ENCODE assay signal across 9 mouse cellular contexts in genomic region chr19:38566752-38567151, GRCm38 (mm10).
DNase-seq lines count a peak whose midpoint lies in the region; ATAC-seq and TF ChIP-seq lines count a peak whose summit lies in the region.
"Had no signal": no experiment of that assay in that cellular context is flagged by ENCODE, and none has a peak within 500 bp of the region (broad histone marks: within the 10 kb centered on the region; RNA-seq: fewer than 3 reads in every experiment).

No protein-coding gene starts in this region.

- H3K36me3 ChIP-seq in embryonic facial prominence, embryonic 10.5 days (replicated peaks) = no peaks in the 10 kb centered on the region
- no peaks in the 10 kb centered on the region for H3K36me3 ChIP-seq in hindbrain, embryonic 13.5 days
- no peaks in the 10 kb centered on the region for H3K36me3 ChIP-seq in neural tube, embryonic 15.5 days

- H3K9ac ChIP-seq in hindbrain, embryonic 13.5 days = peak overlapping the region; percentile 43; the same call in 1 of the 2 replicates
- H3K9ac ChIP-seq in neural tube, embryonic 15.5 days (replicated peaks) = no peak overlapping the region

- peak overlapping the region; percentile 22 for H3K4me2 ChIP-seq in hindbrain, embryonic 13.5 days
- H3K4me2 ChIP-seq in neural tube, embryonic 15.5 days = peak overlapping the region; percentile 47

- H3K9me3 ChIP-seq in embryonic facial prominence, embryonic 10.5 days = no peaks in the 10 kb centered on the region
- H3K9me3 ChIP-seq in hindbrain, embryonic 13.5 days = no peaks in the 10 kb centered on the region
- no peaks in the 10 kb centered on the region for H3K9me3 ChIP-seq in neural tube, embryonic 15.5 days (replicated peaks)

- H3K4me3 ChIP-seq in left cerebral cortex, adult 2 months = no peak overlapping the region
- H3K4me3 ChIP-seq in embryonic facial prominence, embryonic 10.5 days = no peak overlapping the region
- H3K4me3 ChIP-seq in hindbrain, embryonic 13.5 days = no peak overlapping the region
- no peak overlapping the region for H3K4me3 ChIP-seq in neural tube, embryonic 15.5 days (replicated peaks)

- intact Hi-C loops in left cerebral cortex, adult 2 months (cut with DNase I) = loop anchor here (1.0 to 5.0 kb wide), 3 partner anchors 76 to 209 kb away; no protein-coding TSS in a partner anchor

- no peaks in the 10 kb centered on the region for H3K27me3 ChIP-seq in embryonic facial prominence, embryonic 10.5 days (replicated peaks; ENCODE audit: low read depth, poor library complexity, severe bottlenecking)
- H3K27me3 ChIP-seq in hindbrain, embryonic 13.5 days = no peaks in the 10 kb centered on the region
- no peaks in the 10 kb centered on the region for H3K27me3 ChIP-seq in neural tube, embryonic 15.5 days (replicated peaks)

- no peak for DNase-seq in left cerebral cortex, adult 2 months (ENCODE audit: extremely low spot score in 1 of 2, low spot score in 2 of 2)
- DNase-seq in left cerebral cortex, adult 8-10 months (ENCODE audit: low spot score in 2 of 2) = no peak
- peak; percentile 15 for DNase-seq in embryonic facial prominence, embryonic 10.5 days (ENCODE audit: low spot score)
- no peak for DNase-seq in gastrocnemius, adult 8-10 months (ENCODE audit: low spot score in 2 of 2)
- no peak for DNase-seq in spleen, postnatal 10 days (ENCODE audit: low spot score in 2 of 2)

- peak; percentile 81 for ATAC-seq in hindbrain, embryonic 13.5 days (ENCODE audit: low FRiP score)
- ATAC-seq in neural tube, embryonic 15.5 days (ENCODE audit: low FRiP score) = peak; percentile 77
- ATAC-seq in inflammation-experienced regulatory T-cells, adult 6 months = no peak

- peaks cover 19% of the 10 kb centered on the region for H3K4me1 ChIP-seq in embryonic facial prominence, embryonic 10.5 days
- H3K4me1 ChIP-seq in hindbrain, embryonic 13.5 days (replicated peaks) = peaks cover 19% of the 10 kb centered on the region
- peaks cover 18% of the 10 kb centered on the region for H3K4me1 ChIP-seq in neural tube, embryonic 15.5 days

- H3K27ac ChIP-seq in left cerebral cortex, adult 2 months = no peak overlapping the region
- H3K27ac ChIP-seq in embryonic facial prominence, embryonic 10.5 days (replicated peaks) = peak overlapping the region; percentile 30; the same call in 1 of the 2 replicates
- H3K27ac ChIP-seq in hindbrain, embryonic 13.5 days = peak overlapping the region; percentile 14; the same call in 1 of the 2 replicates
- H3K27ac ChIP-seq in neural tube, embryonic 15.5 days (replicated peaks) = peak overlapping the region; percentile 45; the same call in 1 of the 2 replicates
- H3K27ac ChIP-seq: macrophage had no signal

- TF ChIP-seq CTCF in left cerebral cortex, adult 2 months (IDR thresholded peaks at IDR 0.05) = peak; percentile 45

- 27% methylated on average over 7 of the region's 7 CpGs for WGBS in embryonic facial prominence, embryonic 10.5 days
- 13% methylated on average over 7 of the region's 7 CpGs for WGBS in hindbrain, embryonic 13.5 days
- 9% methylated on average over 7 of the region's 7 CpGs for WGBS in neural tube, embryonic 15.5 days
